Mouse (Mus musculus) intestine, embryonic 15.5 days (tissue): Measurements from ENCODE around the gene Neurl2. TPM values are rescaled to one million over a fixed set of nuclear protein-coding genes. Genes with fewer than 3 reads are reported as not detected.
"Not testable (repeated sequence)": the region's sequence is repeated elsewhere in the genome, so short reads cannot be mapped to it uniquely, and the experiment has no call there.

ENCODE experiments used
- ATAC-seq: fragments of 200-750 bp; cut with Nextera tagmentation; 2 replicates; pipeline ENCODE4 v1.8.0; 2017; ENCODE audit warnings: moderate TSS enrichment, moderate library complexity
- H3K27ac ChIP-seq: fragments of 300-500 bp; sonication (generic); 2 replicates; pipeline ENCODE4 v1.5.1; 2015; ENCODE audit warnings: mild to moderate bottlenecking, inconsistent platforms
- H3K27me3 ChIP-seq: fragments of 300-500 bp; sonication (generic); replicated peaks from 2 replicates; pipeline ENCODE4 v1.6.1; 2015; ENCODE audit warnings: inconsistent platforms
- H3K36me3 ChIP-seq: fragments of 300-500 bp; sonication (generic); 2 replicates; pipeline ENCODE4 v1.6.1; 2015; ENCODE audit warnings: inconsistent platforms
- H3K4me1 ChIP-seq: fragments of 300-500 bp; sonication (generic); replicated peaks from 2 replicates; pipeline ENCODE4 v1.6.1; 2015; ENCODE audit warnings: inconsistent platforms
- H3K4me2 ChIP-seq: fragments of 300-500 bp; sonication (generic); replicated peaks from 2 replicates; pipeline ENCODE4 v1.6.1; 2015; ENCODE audit warnings: mild to moderate bottlenecking, inconsistent platforms
- H3K4me3 ChIP-seq: fragments of 300-500 bp; sonication (generic); replicated peaks from 2 replicates; pipeline ENCODE4 v1.5.1; 2015; ENCODE audit warnings: inconsistent platforms
- H3K9ac ChIP-seq: fragments of 300-500 bp; sonication (generic); 2 replicates; pipeline ENCODE4 v1.6.1; 2015; ENCODE audit warnings: inconsistent platforms
- H3K9me3 ChIP-seq: fragments of 300-500 bp; sonication (generic); 2 replicates; pipeline ENCODE4 v1.6.1; 2016; ENCODE audit warnings: inconsistent platforms
- WGBS: fragments of 180-500 bp; shearing (Covaris S2); methylation state at CpG from one replicate; pipeline ENCODE4 v1.1.7; 2015; 5-methylcytosine and 5-hydroxymethylcytosine counted together
- polyA plus RNA-seq: library from polyadenylated mRNA; unstranded; fragments of >200 nt; fragmentation: Nextera tagmentation; extraction: Ambion mirVana; gene quantifications from 2 replicates; pipeline ENCODE4 v1.2.1, GENCODE M21; 2015

The Neurl2 gene
- polyA plus RNA-seq, 1 experiment from 2014 or later = 6.8 TPM

DNA sequence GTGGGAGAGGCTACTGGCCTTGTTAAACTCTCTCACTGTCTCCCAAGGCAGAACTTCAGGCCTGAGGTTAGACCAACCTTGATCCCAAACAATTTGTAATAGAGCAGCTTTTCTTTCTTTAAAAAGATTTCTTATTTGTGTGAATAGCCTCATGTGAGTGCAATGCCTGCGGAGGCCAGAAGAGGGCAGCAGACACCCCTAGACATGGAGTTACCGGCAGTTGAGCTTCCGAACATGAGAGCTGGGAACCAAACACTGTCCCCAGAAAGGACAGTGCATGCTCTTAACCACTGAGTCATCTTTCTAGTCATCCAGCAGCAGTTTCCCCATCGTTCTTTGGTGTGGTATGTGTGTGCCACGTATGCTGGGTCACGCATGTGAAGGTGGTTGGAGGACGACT, 34.3 kb upstream of the Neurl2 start:
- Histone ChIP-seq H3K36me3 (no peaks in the 10 kb centered on the region), H3K9me3 (no peaks in the 10 kb centered on the region), H3K4me1 (peaks cover 14% of the 10 kb centered on the region), H3K27me3 (no peaks in the 10 kb centered on the region), H3K9ac (no peak overlapping the region), H3K4me2 (no peak overlapping the region), H3K27ac (peak overlapping the region; percentile 65), H3K4me3 (no peak overlapping the region)
- WGBS = 92% methylated on average over 7 of the region's 7 CpGs
- ATAC-seq = no peak

DNA sequence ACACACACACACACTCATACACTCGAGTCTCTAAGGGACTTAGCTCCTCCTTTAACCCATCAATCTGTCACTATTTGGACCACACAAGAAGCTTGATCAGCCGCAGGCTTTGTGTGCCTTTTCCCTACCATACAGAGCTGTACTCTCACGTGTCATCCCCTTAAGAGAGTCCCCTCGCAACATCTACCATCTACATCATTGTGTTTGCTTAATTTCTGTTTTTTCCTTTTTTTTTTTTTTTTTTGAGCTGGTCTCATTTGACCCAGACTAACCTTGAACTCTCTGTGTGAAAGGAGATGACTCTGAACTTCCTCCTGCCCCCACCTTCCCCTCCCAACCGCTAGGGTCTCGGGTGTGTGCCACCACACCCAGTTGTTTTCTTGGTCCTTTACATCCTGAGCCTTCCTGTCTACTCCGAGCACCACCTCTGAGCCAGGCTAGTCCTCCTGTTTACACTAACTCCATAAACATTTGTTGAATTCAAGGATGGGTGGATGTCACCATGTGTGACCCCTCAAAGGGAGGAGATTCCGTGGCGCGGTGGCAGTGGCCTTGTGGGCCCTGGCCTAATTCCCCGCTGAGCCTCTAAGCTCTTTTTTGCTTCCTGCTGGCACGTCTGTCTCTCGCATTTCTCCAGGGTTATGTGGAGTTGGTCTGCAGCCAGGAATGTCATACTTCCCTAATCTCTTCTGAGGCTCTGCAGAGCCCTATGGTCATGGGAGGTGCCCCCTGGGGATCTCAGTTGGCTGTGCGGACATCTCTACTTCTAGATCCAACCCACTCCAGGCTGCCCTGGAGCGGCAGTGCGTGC, 33.7 kb upstream of the Neurl2 start:
- no peaks in the 10 kb centered on the region for H3K9me3 ChIP-seq
- no peak overlapping the region for H3K4me2 ChIP-seq
- H3K4me3 ChIP-seq = no peak overlapping the region
- 28% methylated on average over 16 of the region's 16 CpGs for WGBS
- no peak overlapping the region for H3K9ac ChIP-seq
- peak overlapping the region; percentile 65 for H3K27ac ChIP-seq
- peak; percentile 23; the same call in 1 of the 2 replicates for ATAC-seq
- H3K27me3 ChIP-seq = no peaks in the 10 kb centered on the region
- H3K36me3 ChIP-seq = no peaks in the 10 kb centered on the region
- H3K4me1 ChIP-seq = peaks cover 15% of the 10 kb centered on the region

DNA sequence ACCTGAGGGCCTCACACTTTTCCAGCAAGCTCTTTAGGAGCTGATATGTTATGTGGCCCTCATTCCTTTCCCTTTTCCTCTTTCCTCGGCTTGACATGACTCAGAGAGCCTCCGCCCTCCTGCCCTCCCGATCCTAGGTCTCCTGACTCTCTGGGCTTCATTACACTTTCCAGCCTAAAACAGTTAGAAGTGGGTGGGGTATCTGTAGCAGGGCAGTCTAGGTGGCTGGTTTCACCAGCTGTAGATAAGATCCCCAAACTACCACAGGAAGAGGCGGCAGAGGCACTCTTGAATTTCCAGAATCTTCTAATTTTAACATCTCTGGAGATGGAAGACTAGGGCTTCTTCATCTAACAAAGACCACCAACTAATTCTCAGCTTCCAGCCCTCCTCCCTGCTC, 31.3 kb upstream of the Neurl2 start:
- 64% methylated on average over 4 of the region's 4 CpGs for WGBS
- H3K36me3 ChIP-seq = no peaks in the 10 kb centered on the region
- no peak for ATAC-seq

DNA sequence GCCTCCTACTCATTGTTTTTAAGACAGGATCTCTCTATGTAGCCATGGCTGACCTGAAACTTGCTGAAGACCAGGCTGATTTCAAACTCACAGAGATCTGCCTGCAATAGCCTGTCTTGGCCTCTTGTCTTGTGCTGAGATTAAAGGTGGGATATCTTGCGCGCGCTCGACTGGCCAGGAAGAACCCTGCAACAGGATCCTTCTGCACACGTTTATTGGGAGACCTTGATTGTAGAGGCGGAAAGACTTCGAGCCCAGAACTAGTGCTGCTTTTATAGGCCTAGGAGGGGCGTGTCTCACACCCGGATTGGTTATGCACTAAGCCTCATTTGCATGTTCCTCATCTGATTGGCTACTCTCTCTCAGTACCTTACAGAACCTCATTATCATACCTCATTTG, 30.2 kb upstream of the Neurl2 start:
- H3K36me3 ChIP-seq, H3K27me3 ChIP-seq, H3K9me3 ChIP-seq, H3K9ac ChIP-seq, ATAC-seq, H3K4me3 ChIP-seq, H3K4me2 ChIP-seq: not testable (repeated sequence)
- H3K27ac ChIP-seq = 0 out of 2 replicates have a peak overlapping the region, but pooled peaks have one; percentile 83
- peaks cover 32% of the 10 kb centered on the region for H3K4me1 ChIP-seq
- 95% methylated on average over 9 of the region's 9 CpGs for WGBS

More for the DNA sequence above, 31.3 kb upstream of the Neurl2 start:
- no peaks in the 10 kb centered on the region for H3K9me3 ChIP-seq
- peaks cover 27% of the 10 kb centered on the region for H3K4me1 ChIP-seq
- H3K27me3 ChIP-seq = no peaks in the 10 kb centered on the region
- no peak overlapping the region for H3K9ac ChIP-seq
- no peak overlapping the region for H3K27ac ChIP-seq
- H3K4me2 ChIP-seq = no peak overlapping the region
- H3K4me3 ChIP-seq = no peak overlapping the region

DNA sequence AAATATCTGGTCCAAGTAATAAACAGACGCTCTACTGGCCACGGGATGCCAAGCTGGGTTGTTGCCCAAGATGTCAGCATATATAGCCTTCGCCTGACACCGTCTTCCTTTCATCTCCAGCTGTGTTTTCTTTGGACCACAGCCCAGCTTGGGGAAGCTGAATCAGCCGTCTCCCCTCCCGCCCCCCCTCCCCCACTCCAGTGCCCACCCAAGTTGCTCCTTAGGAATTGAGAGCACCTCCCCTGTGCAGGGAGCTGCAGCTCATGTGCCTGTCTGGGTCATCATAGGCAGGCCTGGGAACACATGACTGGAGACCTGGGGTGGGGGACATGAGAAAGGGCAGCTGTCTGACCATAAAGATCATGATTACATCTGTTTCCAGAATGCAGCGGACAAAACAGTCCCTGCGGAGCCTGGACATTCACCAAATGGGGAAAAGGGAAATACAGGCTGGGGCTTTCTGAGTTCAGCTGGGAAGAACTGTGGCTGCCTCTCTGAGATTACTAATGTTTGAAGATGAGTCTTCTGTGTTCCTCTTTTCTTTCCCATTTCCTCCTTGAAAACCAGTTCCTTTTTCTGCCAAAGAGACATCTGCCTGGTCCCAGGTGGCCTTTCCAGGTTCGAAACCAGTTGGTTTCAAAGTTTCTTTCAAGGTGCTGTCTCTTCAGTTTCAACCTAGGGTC, 29.1 kb upstream of the Neurl2 start:
- H3K36me3 ChIP-seq = no peaks in the 10 kb centered on the region

DNA sequence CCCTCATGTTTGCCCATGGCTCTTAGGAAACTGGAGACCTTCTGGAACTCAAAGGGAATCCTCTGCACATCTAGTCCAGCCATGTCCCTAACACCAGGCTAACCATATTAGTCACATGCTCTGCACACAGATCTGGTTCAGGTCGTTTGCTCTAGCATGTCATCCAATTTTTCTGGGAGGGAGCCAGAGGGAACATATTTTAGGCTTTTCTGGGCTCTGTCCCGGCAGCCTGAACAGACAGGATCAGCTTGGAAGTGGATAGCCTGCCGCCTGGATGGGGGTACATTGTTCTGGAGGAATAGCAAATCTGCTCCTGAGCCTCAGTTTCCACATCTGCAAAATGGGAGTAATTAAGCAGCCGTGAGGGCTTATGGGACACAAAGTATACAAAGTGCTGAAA, 27.8 kb upstream of the Neurl2 start:
- Histone ChIP-seq H3K9ac (no peak overlapping the region), H3K27me3 (peaks cover 23% of the 10 kb centered on the region), H3K4me1 (peaks cover 44% of the 10 kb centered on the region), H3K27ac (no peak overlapping the region), H3K4me2 (no peak overlapping the region), H3K36me3 (no peaks in the 10 kb centered on the region), H3K9me3 (no peaks in the 10 kb centered on the region), H3K4me3 (no peak overlapping the region)
- WGBS = 57% methylated on average over 4 of the region's 4 CpGs
- ATAC-seq = no peak

More for the DNA sequence above, 29.1 kb upstream of the Neurl2 start:
- 0 out of 2 replicates have a peak overlapping the region, but pooled peaks have one; percentile 4 for H3K4me2 ChIP-seq
- H3K9me3 ChIP-seq = no peaks in the 10 kb centered on the region
- H3K9ac ChIP-seq = no peak overlapping the region
- peaks cover 40% of the 10 kb centered on the region for H3K4me1 ChIP-seq
- WGBS = 28% methylated on average over 9 of the region's 9 CpGs
- H3K27ac ChIP-seq = peak overlapping the region; percentile 83
- peaks cover 14% of the 10 kb centered on the region for H3K27me3 ChIP-seq
- H3K4me3 ChIP-seq = no peak overlapping the region
- ATAC-seq = peak; percentile 57

DNA sequence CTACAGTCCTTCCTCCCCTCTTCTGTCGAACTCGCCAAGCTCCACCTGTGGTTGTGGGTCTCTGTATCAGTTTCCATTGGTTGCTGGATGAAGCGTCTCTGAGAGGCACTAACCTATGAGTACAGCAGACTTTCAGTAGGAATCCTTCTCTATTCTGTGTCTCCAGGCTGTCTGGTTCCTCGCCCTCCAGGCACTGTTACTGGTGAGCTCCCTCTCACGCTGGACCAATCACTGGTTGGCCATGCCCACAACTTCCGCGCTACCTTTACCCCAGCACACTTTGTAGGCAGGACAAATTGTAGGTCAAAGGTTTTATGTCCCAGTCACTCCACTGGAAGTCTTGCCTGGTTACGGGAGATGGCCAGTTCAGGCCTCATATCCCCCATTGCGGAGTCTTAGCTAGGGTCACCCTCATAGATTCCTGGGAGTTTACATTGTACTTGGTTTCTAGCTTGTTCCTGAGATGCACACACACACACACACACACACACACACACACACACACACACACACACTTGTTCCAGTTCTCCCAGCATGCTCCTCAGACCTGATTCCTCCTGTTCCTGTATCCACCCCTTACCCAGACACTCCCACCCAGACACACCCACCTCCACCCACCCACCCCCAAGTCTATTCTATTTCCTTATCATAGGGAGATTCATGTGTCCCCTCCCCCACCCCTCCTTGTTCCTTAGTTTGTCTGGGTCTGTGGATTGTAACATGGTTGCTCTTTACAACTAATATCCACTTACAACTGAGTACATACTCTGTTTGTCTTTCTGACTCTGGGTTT, 26.6 kb upstream of the Neurl2 start:
- no peak overlapping the region for H3K9ac ChIP-seq
- no peak overlapping the region for H3K27ac ChIP-seq

DNA sequence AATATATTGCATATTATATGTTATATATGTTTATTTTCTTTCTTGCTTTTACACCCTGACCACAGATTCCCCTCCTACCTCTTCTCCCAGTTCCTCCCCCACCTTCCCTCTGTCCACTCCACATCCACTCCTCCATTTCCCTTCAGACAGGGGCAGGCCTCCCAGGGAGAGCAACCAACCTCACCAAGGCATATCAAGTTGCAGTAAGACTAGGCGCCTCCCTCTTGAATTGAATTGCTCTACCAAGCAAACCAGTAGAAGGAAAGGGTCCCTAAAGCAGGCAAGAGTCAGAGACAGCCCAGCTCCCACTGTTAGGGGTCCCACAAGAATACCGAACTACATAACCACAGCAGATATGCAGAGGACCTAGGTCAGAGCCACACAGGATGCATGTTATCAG, 25.9 kb upstream of the Neurl2 start:
- H3K4me1 ChIP-seq = peaks cover 44% of the 10 kb centered on the region
- no peak for ATAC-seq
- H3K36me3 ChIP-seq = no peaks in the 10 kb centered on the region
- peaks cover 30% of the 10 kb centered on the region for H3K27me3 ChIP-seq
- H3K27ac ChIP-seq = no peak overlapping the region
- no peak overlapping the region for H3K4me3 ChIP-seq
- 69% methylated on average over 2 of the region's 2 CpGs for WGBS
- H3K9ac ChIP-seq = no peak overlapping the region
- H3K4me2 ChIP-seq = 0 out of 2 replicates have a peak overlapping the region, but pooled peaks have one; percentile 6
- no peaks in the 10 kb centered on the region for H3K9me3 ChIP-seq

More for the DNA sequence above, 26.6 kb upstream of the Neurl2 start:
- H3K4me2 ChIP-seq = 0 out of 2 replicates have a peak overlapping the region, but pooled peaks have one; percentile 6
- ATAC-seq = peak; percentile 71
- no peak overlapping the region for H3K4me3 ChIP-seq
- H3K36me3 ChIP-seq = no peaks in the 10 kb centered on the region
- H3K9me3 ChIP-seq = no peaks in the 10 kb centered on the region
- WGBS = 63% methylated on average over 9 of the region's 9 CpGs
- H3K27me3 ChIP-seq = peaks cover 27% of the 10 kb centered on the region
- H3K4me1 ChIP-seq = peaks cover 44% of the 10 kb centered on the region

DNA sequence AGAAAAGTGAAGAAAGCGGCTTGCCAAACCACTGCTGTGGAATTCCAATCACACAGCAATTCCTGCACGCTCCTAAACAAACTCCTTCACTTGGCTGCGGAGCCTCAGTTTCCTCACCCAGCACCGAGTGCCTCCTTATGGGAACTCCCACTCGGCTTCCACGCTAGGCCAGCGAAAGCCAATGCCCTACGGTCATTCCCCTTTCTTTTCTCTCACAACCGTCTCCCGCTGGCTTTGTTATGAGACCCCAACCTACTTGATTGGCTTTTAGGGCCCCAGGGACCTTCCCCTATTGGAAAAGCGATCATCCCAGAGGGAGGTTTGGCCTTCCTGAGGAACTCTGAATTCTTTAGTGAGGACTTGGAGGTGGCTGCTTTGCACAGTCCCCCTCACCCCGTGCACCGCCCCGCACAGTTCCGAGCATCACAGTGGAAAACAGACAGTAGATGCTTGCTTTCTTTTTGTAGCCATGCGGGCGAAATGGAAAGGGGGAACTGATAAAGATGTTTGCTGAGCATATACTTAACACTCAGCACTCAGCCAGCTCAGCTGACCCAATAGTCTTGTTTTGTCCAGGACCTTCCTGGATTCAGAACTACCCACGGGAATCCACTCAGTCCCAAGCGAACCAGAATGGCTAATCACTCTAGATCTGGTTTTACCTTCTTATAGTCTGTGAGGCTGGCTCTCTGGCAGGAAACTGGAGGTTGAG, 24.7 kb upstream of the Neurl2 start:
- Histone ChIP-seq H3K9me3 (no peaks in the 10 kb centered on the region), H3K4me3 (peak overlapping the region; percentile 44), H3K36me3 (no peaks in the 10 kb centered on the region), H3K27me3 (peaks cover 30% of the 10 kb centered on the region), H3K4me2 (peak overlapping the region; percentile 93), H3K4me1 (peaks cover 41% of the 10 kb centered on the region), H3K9ac (peak overlapping the region; percentile 48), H3K27ac (no peak overlapping the region)
- no peak for ATAC-seq
- WGBS = 14% methylated on average over 19 of the region's 19 CpGs

DNA sequence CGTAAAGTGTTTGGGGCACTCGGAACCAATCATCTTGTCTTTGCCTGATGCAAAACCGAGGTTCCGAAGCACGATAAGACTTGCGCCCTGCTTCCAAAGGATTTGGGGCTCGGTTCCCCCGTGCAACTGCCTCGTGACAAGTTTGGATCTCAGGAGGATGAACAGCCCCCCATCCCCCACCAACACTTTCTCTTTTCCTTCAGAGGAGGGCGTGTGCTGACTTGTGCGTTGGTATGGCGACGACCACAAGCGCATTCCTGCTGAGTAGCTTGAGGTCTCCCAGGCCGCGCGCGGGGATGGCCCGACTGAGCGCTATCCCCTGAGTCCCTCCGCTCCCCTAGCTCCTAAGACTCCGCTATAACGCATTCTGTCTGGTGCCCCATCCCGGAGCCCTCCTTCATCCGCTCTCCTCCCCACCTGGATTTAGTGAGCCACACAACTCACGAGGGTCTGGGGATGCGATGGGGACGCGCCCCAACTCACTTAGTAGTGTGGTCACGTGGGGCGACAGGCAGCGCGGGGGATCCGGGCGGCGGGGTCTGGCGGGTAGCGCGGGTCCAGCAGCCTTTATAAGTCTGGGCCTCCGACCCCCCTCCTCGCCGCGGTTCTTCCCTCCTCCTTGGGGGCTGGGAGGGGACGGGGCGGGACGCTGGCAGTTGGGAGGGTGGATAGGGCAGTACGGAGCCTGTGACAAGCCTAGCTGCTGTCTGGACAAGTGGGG, 24.0 kb upstream of the Neurl2 start, which contains the start of gene Pltp:
TSS of gene Pltp (minus strand) at position 611 of the 721 bp plus-strand sequence.
- Histone ChIP-seq H3K36me3 (no peaks in the 10 kb centered on the region), H3K9ac (peak within 1 kb of the TSS; percentile 48), H3K4me2 (peak within 1 kb of the TSS; percentile 93), H3K4me3 (peak within 1 kb of the TSS; percentile 44), H3K27me3 (peaks cover 30% of the 10 kb centered on the region), H3K4me1 (peaks cover 39% of the 10 kb centered on the region), H3K9me3 (no peaks in the 10 kb centered on the region), H3K27ac (no peak within 1 kb of the TSS)
- peak; percentile 65 for ATAC-seq
- under 1% methylated on average over 44 of the region's 47 CpGs for WGBS
